Mouse (Mus musculus): ENCODE data around the gene Gnptab.

Gene Gnptab

GRCm38 (mm10) chr10:88380002-88380401 lies 1.1 kb downstream of the Gnptab start:
- DNase-seq, result peak; percentile 53

GRCm38 (mm10) chr10:88380430-88381060 lies 1.6 kb downstream of the Gnptab start:
- DNase-seq, result peak; percentile 33

- no peak for DNase-seq
Measured at GRCm38 (mm10) chr10:88381286-88381685, 2.4 kb downstream of the Gnptab start.

GRCm38 (mm10) chr10:88382009-88382408 lies 3.1 kb downstream of the Gnptab start:
- no peak for DNase-seq

- DNase-seq, result no peak
Measured at GRCm38 (mm10) chr10:88383479-88383878, 4.5 kb downstream of the Gnptab start.

GRCm38 (mm10) chr10:88384081-88384480 lies 5.1 kb downstream of the Gnptab start:
- no peak for DNase-seq

- no peak for DNase-seq
Measured at GRCm38 (mm10) chr10:88385290-88385689, 6.4 kb downstream of the Gnptab start.

GRCm38 (mm10) chr10:88385758-88386157 lies 6.8 kb downstream of the Gnptab start:
- no peak for DNase-seq

- no peak for DNase-seq
Measured at GRCm38 (mm10) chr10:88386251-88386650, 7.3 kb downstream of the Gnptab start.

GRCm38 (mm10) chr10:88389576-88389975 lies 10.6 kb downstream of the Gnptab start:
- no peak for DNase-seq

- DNase-seq, result no peak
Measured at GRCm38 (mm10) chr10:88390096-88390790, 11.3 kb downstream of the Gnptab start.

- no peak for DNase-seq
Measured at GRCm38 (mm10) chr10:88391495-88391894, 12.6 kb downstream of the Gnptab start.

- no peak for DNase-seq
Measured at GRCm38 (mm10) chr10:88392181-88392847, 13.4 kb downstream of the Gnptab start.

GRCm38 (mm10) chr10:88398668-88399243 lies 19.8 kb downstream of the Gnptab start:
- DNase-seq, result no peak

GRCm38 (mm10) chr10:88399271-88399670 lies 20.3 kb downstream of the Gnptab start:
- DNase-seq, result no peak

GRCm38 (mm10) chr10:88403021-88403420 lies 24.1 kb downstream of the Gnptab start:
- DNase-seq, result no peak

GRCm38 (mm10) chr10:88404220-88404619 lies 25.3 kb downstream of the Gnptab start:
- no peak for DNase-seq

- peak; percentile 41 for DNase-seq
Measured at GRCm38 (mm10) chr10:88405812-88406211, 26.9 kb downstream of the Gnptab start.

GRCm38 (mm10) chr10:88407875-88408631 lies 29.1 kb downstream of the Gnptab start:
- DNase-seq, result no peak

GRCm38 (mm10) chr10:88409751-88410150 lies 30.8 kb downstream of the Gnptab start:
- DNase-seq, result no peak

- no peak for DNase-seq
Measured at GRCm38 (mm10) chr10:88412290-88412995, 33.5 kb downstream of the Gnptab start.

- DNase-seq, result no peak
Measured at GRCm38 (mm10) chr10:88417686-88418085, 38.8 kb downstream of the Gnptab start.
